Mouse (Mus musculus) right cerebral cortex, postnatal 25 days (tissue): ENCODE measurements at regions not wholly inside any gene's neighbourhood (a gene's known extent, or its start where the extent isn't known, plus 50 kb on each side); places are given as distances from the start of the nearest gene placed in this dataset.

Experiments used
- DNase-seq: peaks from one replicate; pipeline ENCODE4 v3.0.0; 2022

DNA sequence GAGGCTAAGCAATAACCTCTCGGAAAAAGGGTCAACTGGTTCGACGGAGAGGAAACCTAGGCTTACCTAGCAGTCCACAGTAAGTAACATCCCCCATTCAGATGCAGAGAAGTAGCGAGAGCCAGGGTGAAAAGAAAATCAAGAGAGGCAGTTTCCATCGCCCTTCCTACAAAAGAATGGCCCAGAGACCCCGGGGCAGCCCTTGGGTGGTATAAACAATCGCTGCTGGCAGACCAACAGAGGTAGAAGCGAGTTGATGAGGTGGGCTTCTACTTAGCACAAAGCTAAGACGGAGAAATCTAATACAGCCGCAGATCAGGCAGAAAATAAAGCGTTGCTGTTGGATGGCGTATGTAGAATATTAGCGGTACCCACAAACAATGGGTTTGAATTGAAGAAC is 57.8 kb upstream of the Arl15 start:
- no peak for DNase-seq

DNA sequence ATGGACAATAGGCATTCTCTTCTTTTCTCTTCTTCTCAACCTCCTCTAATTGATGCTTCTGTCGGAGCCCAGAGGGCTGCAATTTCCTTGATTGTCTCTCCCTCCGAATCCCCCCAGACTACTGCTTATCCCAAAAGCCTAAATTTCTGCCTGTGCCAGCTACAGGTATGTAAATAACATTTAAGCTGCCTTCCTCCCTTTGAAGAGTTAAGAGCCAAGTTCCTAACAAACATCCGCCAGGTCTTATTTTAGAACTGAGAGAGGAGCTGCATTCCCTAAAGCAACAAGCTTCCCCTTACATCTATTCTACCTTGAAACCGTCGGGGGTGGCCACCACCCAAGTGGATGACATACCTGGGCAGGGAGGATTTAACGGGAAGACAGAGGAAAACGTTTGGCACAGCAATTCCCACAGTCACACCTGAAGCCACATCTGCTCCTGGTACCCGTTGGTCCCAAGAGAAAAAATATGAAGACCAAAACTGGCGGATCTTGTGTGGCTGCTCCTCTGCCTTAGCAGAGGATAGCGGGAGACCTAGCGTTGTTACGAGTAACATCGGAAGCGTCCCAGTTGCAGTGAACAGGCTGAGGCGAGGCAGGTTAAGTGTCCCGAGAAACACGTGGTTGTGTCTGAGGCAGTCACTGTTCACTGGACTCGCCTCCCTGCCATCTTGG is 58.6 kb upstream of the Arl15 start:
- DNase-seq: no peak

DNA sequence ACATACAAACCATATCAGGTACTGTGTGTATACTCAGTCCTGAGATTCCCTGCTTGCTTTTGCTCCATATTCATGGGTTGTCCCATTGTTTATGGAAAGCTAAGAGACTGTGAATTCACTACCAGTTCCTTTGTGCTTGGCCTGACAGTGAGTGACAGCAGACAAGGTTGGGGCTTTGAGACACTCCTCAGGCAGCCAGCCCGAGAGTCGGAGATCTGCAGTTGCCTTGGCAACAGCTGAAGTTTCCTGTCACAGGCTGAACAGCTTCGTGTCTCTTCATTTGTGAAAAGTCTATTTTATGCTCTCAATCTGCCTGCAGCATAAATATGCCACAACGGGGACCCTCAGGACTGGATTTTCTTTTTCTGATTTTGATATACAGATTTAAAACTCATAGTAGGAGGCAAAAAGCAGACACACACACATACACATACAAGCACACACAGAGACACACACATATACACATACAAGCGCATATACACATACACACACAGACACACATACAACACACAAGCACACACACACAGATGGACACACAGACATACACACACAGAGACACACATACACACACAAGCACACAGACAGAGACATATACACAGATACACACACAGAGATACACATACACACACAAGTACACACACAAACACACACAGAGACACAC is 60.0 kb upstream of the Arl15 start:
- peak; percentile 12 for DNase-seq

DNA sequence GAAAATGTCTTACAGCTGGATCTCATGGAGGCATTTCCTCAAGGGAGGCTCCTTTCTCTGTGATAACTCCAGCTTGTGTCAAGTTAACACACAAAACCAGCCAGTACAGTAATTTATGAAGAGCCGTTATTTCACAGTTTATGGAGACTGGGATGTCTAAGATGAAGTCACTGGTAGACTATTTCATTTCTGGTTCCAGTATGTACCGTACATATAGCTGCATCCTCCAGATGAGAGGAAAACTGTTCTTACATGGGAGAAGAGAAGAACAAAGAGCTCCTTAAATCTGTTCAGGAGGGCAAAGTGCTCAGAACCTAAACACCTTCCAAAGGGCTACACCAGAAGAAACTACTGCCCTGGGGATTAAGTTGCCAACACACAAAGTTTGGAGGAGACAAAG is 60.6 kb upstream of the Arl15 start:
- no peak for DNase-seq

DNA sequence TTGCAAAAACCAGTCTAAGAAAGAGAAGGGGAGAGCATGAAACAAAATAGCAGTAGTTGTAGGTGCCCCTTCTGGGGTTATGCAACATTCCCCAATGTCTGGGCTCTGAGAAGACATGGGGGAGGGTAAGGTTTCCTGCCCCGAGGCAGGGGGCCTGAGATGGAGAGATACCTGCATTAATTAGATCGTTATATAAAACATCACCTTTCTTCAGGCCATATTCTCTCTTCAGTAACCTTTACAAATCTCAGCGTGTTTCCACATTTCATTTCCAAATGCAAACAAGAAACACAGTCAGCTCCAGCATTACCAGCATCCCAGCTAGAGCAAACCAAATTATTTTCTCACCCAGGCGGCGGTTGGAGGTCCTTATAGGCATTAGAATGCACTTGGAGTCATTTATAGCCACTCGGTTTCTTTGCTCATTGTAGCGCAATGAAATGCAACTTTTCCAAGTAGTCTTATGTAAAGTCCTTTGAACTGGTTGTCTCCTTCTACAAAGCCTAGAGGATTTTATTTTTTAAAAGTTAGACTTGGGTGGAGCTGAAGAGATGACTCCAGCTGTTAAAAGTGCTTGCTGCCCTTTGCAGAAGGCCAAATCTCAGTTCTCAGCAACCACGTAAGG is 63.4 kb upstream of the Arl15 start:
- DNase-seq: no peak

DNA sequence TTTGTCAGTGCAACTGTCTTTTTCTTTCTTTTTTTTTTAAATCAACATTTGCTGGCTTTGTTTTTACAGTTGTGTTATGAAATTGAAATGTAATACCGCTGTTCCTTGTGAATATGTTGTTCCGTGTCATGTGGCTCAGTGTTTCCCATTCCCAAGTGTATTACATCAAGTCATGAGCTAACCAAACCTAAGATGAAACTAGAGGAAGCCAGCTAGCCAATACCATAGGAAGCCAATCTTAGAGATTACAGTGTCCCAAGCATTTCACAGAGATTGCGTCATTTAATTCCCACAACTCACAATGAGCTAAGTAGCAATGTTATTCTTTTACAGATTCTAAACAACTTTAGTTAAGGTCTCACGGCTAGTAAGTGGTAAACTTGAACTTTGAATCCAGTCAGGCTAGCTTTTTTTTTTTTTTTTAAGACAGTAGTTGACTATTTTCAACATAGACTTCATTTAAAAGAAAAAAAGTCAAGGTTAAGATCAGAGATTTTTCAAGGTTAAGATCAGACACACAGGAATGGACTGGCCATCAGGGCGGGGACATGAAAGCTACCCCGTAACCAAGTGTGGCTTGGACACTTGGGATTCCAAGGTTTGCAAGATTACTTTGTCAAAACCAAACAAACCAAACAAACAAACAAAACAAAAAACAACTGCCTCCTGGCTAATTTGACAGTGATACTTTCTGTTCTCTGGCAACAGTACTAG is 64.1 kb upstream of the Arl15 start:
- no peak for DNase-seq

DNA sequence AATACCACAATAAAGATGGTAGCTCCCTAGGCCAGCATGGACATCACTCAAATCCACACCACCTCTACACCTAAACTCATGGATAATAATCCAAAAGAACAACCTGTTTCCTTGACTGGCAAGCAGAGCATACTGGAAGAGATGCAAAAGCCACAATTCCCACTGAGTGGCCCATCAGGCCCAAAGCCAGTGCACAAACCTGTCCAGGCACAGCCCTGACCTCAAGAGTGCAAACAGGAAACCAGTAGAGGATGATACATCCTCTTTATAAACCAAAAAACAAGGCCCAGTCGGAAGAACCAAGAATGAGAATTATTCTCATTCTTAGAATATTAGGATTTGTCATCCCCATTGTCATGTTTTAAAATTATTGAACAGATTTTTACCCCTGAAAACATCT is 64.7 kb upstream of the Arl15 start:
- DNase-seq: no peak

DNA sequence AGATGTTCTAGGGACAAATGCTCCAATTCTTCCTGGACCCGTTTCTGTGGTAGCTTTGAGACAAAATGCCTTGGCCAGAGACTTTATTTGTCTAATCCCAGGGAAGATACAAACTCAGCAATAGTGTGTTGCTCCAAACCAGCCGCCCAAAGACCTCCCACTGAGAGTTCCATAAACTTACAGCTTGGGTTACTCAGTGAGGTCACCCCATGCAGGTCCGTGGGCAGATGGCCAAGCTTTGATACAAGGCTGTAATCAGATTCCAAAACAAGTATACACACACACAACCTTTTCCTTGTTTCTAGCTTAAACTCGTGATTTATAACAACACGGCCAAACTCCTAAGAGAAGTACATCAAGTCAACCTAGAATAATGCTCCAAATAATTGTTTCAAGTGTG is 64.6 kb upstream of the Hspb3 start:
- no peak for DNase-seq

DNA sequence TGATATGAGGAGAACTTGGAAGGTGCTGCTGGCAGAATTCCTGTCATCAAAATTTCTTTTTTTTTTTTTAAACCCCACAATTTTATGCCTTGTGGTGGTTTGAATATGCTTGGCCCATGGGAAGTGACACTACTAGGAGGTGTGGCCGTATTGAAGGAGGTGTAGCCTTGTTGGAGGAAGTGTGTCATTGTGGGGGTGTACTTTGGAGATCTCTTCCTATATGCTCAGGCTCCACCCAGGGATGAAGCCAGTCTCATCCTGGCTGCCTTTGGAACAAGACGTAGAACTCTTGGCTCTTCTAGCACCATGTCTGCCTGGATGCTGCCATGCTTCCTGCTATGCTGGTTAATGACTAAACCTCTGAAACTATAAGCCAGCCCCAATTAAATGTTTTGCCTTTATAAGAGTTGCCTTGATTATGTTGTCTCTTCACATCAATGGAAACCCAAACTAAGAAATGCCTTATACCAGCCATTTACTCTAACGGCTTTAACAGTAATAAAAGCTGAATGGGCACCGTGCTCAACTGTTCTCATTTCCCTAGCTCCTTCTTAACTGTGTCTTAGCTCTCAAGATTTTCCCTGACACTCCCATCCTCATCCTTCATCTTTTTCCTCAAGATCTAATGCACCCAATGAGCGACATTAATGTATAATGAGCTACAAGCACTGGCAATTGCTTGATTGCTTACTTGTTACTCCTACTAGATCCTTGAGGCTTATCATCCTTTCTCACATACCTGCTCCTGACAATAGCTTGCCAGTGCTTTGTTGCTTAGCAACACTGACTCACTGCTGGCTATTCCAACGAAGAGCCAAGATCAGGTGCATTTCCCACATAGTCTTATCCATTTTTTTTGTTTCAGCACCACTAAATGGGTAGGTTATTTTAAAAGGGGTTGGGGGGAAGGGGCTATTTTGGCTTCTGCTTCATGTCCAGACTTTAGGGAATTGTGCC is 61.7 kb upstream of the Hspb3 start:
- DNase-seq: no peak

DNA sequence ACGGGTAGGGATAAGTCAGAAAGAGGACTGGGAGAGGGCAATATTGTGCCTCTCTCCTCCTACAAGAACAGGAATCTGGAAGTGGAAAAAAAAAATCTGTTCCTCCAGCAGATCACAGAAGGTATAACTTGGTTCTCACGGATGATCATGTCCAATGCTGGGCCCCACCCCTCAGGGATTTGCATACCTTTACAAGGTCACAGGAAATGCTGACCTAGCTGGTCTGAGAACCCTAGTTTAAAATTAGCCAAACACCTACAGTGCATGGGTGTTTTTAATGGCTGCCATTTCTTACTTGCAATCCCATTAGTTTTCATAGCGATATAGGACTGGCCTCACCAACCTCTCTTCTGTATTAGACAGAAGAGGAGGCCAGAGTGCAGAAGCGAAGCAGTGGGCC is 51.8 kb upstream of the Hspb3 start:
- no peak for DNase-seq

DNA sequence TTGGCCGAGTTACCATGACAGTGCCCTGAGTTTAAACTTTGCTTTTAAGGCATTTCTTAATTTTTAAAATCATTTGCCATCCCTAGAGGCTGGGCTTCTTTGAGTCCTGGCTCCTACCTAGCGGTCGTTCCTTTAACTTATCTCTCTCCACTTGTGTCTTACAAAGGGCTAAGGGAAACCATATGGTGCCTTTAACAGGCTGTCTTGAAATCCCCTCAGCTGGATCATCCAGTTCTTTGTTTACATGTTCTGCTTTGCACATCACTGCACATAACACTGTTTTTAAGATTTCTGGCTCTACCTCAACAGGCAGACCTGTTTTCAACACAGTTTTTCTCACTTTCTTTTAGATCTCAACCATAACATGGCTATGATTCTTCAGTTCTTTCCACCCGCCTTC is 50.4 kb upstream of the Hspb3 start:
- no peak for DNase-seq
